Mouse (Mus musculus): ENCODE measurements around the gene Bsdc1. TPM values are rescaled to one million over a fixed set of nuclear protein-coding genes. Genes with fewer than 3 reads are reported as not detected.

Gene Bsdc1
- polyA plus RNA-seq, 1 experiment from 2014 or later: 27.3 TPM

GRCm38 (mm10) chr4:129508834-129509600 lies 47.6 kb downstream of the Bsdc1 start:
- 0 out of 2 replicates have a peak overlapping the region, but pooled peaks have one; percentile 2 for H3K27ac ChIP-seq
- ATAC-seq (ENCODE audit: low FRiP score): no peak
- H3K27me3 ChIP-seq: no peaks in the 10 kb centered on the region
- no peak overlapping the region for H3K4me3 ChIP-seq (replicated peaks)
- no peaks in the 10 kb centered on the region for H3K36me3 ChIP-seq (replicated peaks)
- H3K9ac ChIP-seq: no peak overlapping the region
- no peaks in the 10 kb centered on the region for H3K9me3 ChIP-seq
- H3K4me2 ChIP-seq: no peak overlapping the region
- H3K4me1 ChIP-seq: peaks cover 37% of the 10 kb centered on the region
- 64% methylated on average over 15 of the region's 15 CpGs for WGBS

- H3K27ac ChIP-seq: 0 out of 2 replicates have a peak overlapping the region, but pooled peaks have one; percentile 2
- H3K36me3 ChIP-seq (replicated peaks): 0 out of 2 replicates have a peak, but pooled peaks cover under 1% of the 10 kb centered on the region
- peaks cover 37% of the 10 kb centered on the region for H3K4me1 ChIP-seq
- no peaks in the 10 kb centered on the region for H3K27me3 ChIP-seq
- no peaks in the 10 kb centered on the region for H3K9me3 ChIP-seq
- H3K9ac ChIP-seq: no peak overlapping the region
- 63% methylated on average over 3 of the region's 3 CpGs for WGBS
- ATAC-seq (ENCODE audit: low FRiP score): no peak
- no peak overlapping the region for H3K4me2 ChIP-seq
- no peak overlapping the region for H3K4me3 ChIP-seq (replicated peaks)
Measured at GRCm38 (mm10) chr4:129509650-129510049, 48.3 kb downstream of the Bsdc1 start.

GRCm38 (mm10) chr4:129510723-129511412 lies 49.5 kb downstream of the Bsdc1 start:
- Histone ChIP-seq H3K9ac (peak overlapping the region; percentile 25; the same call in 1 of the 2 replicates), H3K4me1 (peaks cover 47% of the 10 kb centered on the region), H3K4me2 (no peak overlapping the region), H3K9me3 (no peaks in the 10 kb centered on the region), H3K36me3 (replicated peaks) (peaks cover 11% of the 10 kb centered on the region; the same call in 1 of the 2 replicates), H3K27me3 (no peaks in the 10 kb centered on the region), H3K27ac (peak overlapping the region; percentile 59), H3K4me3 (replicated peaks) (no peak overlapping the region; the same call in 1 of the 2 replicates)
- ATAC-seq (ENCODE audit: low FRiP score): no peak
- WGBS: 44% methylated on average over 6 of the region's 6 CpGs

- Histone ChIP-seq H3K9me3 (no peaks in the 10 kb centered on the region), H3K4me1 (peaks cover 50% of the 10 kb centered on the region), H3K4me3 (replicated peaks) (no peak overlapping the region; the same call in 1 of the 2 replicates), H3K36me3 (replicated peaks) (peaks cover 14% of the 10 kb centered on the region), H3K9ac (peak overlapping the region; percentile 25; the same call in 1 of the 2 replicates), H3K27me3 (no peaks in the 10 kb centered on the region), H3K4me2 (peak overlapping the region; percentile 19; the same call in 1 of the 2 replicates), H3K27ac (peak overlapping the region; percentile 59)
- ATAC-seq (ENCODE audit: low FRiP score): no peak
- 9% methylated on average over 6 of the region's 6 CpGs for WGBS
Measured at GRCm38 (mm10) chr4:129511413-129512096, 50.2 kb downstream of the Bsdc1 start.

GRCm38 (mm10) chr4:129513086-129513767 lies 51.8 kb downstream of the Bsdc1 start, which contains the start of gene Marcksl1:
Marcksl1 (plus strand) TSS chr4:129513581.
- 5% methylated on average over 45 of the region's 47 CpGs for WGBS
- H3K4me2 ChIP-seq: peak within 1 kb of the TSS; percentile 84
- H3K4me1 ChIP-seq: peaks cover 56% of the 10 kb centered on the region
- H3K9me3 ChIP-seq: no peaks in the 10 kb centered on the region
- H3K27ac ChIP-seq: peak within 1 kb of the TSS; percentile 99
- H3K27me3 ChIP-seq: no peaks in the 10 kb centered on the region
- peak within 1 kb of the TSS; percentile 100 for H3K9ac ChIP-seq
- peak; percentile 91 for ATAC-seq (ENCODE audit: low FRiP score)
- peaks cover 30% of the 10 kb centered on the region for H3K36me3 ChIP-seq (replicated peaks)
- H3K4me3 ChIP-seq (replicated peaks): peak within 1 kb of the TSS; percentile 100

- Histone ChIP-seq H3K27me3 (no peaks in the 10 kb centered on the region), H3K9ac (peak overlapping the region; percentile 100), H3K9me3 (no peaks in the 10 kb centered on the region), H3K36me3 (replicated peaks) (peaks cover 37% of the 10 kb centered on the region), H3K4me1 (peaks cover 52% of the 10 kb centered on the region), H3K4me3 (replicated peaks) (peak overlapping the region; percentile 100), H3K27ac (peak overlapping the region; percentile 99), H3K4me2 (peak overlapping the region; percentile 84)
- 0% methylated on average over 33 of the region's 57 CpGs for WGBS
- peak; percentile 40 for ATAC-seq (ENCODE audit: low FRiP score)
Measured at GRCm38 (mm10) chr4:129513891-129514290, 52.5 kb downstream of the Bsdc1 start.

GRCm38 (mm10) chr4:129514300-129514898 lies 53.0 kb downstream of the Bsdc1 start:
- ATAC-seq (ENCODE audit: low FRiP score): peak; percentile 45
- H3K27me3 ChIP-seq: no peaks in the 10 kb centered on the region
- H3K27ac ChIP-seq: peak overlapping the region; percentile 99
- H3K4me2 ChIP-seq: peak overlapping the region; percentile 84
- under 1% methylated on average over 29 of the region's 35 CpGs for WGBS
- H3K9me3 ChIP-seq: no peaks in the 10 kb centered on the region
- H3K9ac ChIP-seq: peak overlapping the region; percentile 100
- peak overlapping the region; percentile 100 for H3K4me3 ChIP-seq (replicated peaks)
- peaks cover 48% of the 10 kb centered on the region for H3K4me1 ChIP-seq
- peaks cover 37% of the 10 kb centered on the region for H3K36me3 ChIP-seq (replicated peaks)

GRCm38 (mm10) chr4:129516925-129517324 lies 55.5 kb downstream of the Bsdc1 start:
- Histone ChIP-seq H3K9ac (peak overlapping the region; percentile 21; the same call in 1 of the 2 replicates), H3K4me1 (peaks cover 29% of the 10 kb centered on the region), H3K4me3 (replicated peaks) (no peak overlapping the region), H3K27me3 (no peaks in the 10 kb centered on the region), H3K27ac (peak overlapping the region; percentile 70; the same call in 1 of the 2 replicates), H3K36me3 (replicated peaks) (peaks cover 62% of the 10 kb centered on the region), H3K4me2 (no peak overlapping the region), H3K9me3 (no peaks in the 10 kb centered on the region)
- 49% methylated on average over 2 of the region's 2 CpGs for WGBS
- ATAC-seq (ENCODE audit: low FRiP score): no peak

- Histone ChIP-seq H3K4me2 (no peak overlapping the region), H3K27me3 (no peaks in the 10 kb centered on the region), H3K4me3 (replicated peaks) (no peak overlapping the region), H3K27ac (no peak overlapping the region), H3K9me3 (no peaks in the 10 kb centered on the region), H3K9ac (no peak overlapping the region), H3K4me1 (peaks cover 19% of the 10 kb centered on the region), H3K36me3 (replicated peaks) (peaks cover 78% of the 10 kb centered on the region)
- WGBS: 94% methylated on average over 8 of the region's 8 CpGs
- no peak for ATAC-seq (ENCODE audit: low FRiP score)
Measured at GRCm38 (mm10) chr4:129518519-129518918, 57.1 kb downstream of the Bsdc1 start.

- H3K36me3 ChIP-seq (replicated peaks): peaks cover 90% of the 10 kb centered on the region
- 94% methylated on average over 5 of the region's 5 CpGs for WGBS
- no peak overlapping the region for H3K27ac ChIP-seq
- H3K4me2 ChIP-seq: no peak overlapping the region
- no peak for ATAC-seq (ENCODE audit: low FRiP score)
- H3K4me1 ChIP-seq: no peaks in the 10 kb centered on the region
- no peak overlapping the region for H3K9ac ChIP-seq
- H3K4me3 ChIP-seq (replicated peaks): no peak overlapping the region
- no peaks in the 10 kb centered on the region for H3K9me3 ChIP-seq
- no peaks in the 10 kb centered on the region for H3K27me3 ChIP-seq
Measured at GRCm38 (mm10) chr4:129525338-129525737, 64.0 kb downstream of the Bsdc1 start.

- Histone ChIP-seq H3K27me3 (no peaks in the 10 kb centered on the region), H3K9me3 (no peaks in the 10 kb centered on the region), H3K36me3 (replicated peaks) (peaks cover 90% of the 10 kb centered on the region), H3K4me2 (no peak overlapping the region), H3K4me1 (no peaks in the 10 kb centered on the region), H3K9ac (no peak overlapping the region), H3K27ac (no peak overlapping the region), H3K4me3 (replicated peaks) (no peak overlapping the region)
- WGBS: 93% methylated on average over 3 of the region's 3 CpGs
- ATAC-seq (ENCODE audit: low FRiP score): no peak
Measured at GRCm38 (mm10) chr4:129525889-129526288, 64.5 kb downstream of the Bsdc1 start.
